ENCODE assay signal across 8 mouse cellular contexts in the genomic region with DNA sequence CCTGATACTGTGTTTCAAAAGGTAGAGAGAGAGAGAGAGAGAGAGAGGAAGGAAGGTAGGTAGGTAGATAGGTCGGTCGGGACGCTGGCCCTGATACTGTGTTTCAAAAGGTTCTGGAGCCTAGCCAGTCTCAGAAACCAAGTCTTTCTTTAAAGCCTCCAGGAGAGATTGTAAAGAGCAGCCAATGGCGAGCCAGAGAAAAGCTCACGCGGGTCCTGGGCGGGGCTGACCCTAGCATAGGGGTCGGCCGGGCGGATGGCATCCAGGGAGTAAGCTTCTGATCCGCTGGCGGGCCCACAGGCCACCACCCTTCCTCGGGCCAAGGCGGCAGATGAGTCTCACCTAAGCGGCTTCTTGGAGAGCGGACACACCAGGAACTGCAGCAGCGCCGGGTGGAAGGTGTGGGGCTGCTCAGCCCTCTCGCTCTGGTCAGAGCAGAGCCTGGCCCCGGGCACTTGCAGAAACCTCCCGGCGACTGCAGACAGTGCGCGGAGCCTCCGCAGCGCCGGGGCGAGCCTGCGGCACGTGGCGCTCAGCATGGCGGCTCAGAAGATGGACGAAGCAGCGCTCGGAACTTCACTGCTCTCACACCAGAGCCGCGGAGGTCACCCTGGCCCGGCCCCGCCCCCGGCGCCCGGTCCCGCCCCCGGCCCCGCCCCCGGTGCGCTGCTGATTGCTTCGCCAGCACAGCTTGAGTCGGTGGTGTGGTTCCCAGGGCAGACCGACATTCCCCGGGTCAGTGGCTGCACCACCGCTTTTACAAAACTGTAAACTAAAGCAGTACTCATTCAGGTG. TPM values are rescaled to one million over a fixed set of nuclear protein-coding genes. Genes with fewer than 3 reads are reported as not detected.
DNase-seq lines count a peak whose midpoint lies in the region; ATAC-seq and TF ChIP-seq lines count a peak whose summit lies in the region.

A gene (minus strand): TSS at position 612 of the 795 bp plus-strand sequence.

- H3K4me3 ChIP-seq in ES-Bruce4 (ENCODE audit: low read depth, low read length) = peak within 1 kb of the TSS; percentile 92
- peak within 1 kb of the TSS; percentile 78 for H3K4me3 ChIP-seq in forebrain, embryonic 14.5 days (ENCODE audit: low read depth, low read length)
- peak within 1 kb of the TSS; percentile 85 for H3K4me3 ChIP-seq in neural tube, embryonic 15.5 days (replicated peaks)

- peaks cover 3% of the 10 kb centered on the region; the same call in 1 of the 2 replicates for H3K9me3 ChIP-seq in ES-Bruce4 (replicated peaks; ENCODE audit: control insufficient read depth, insufficient read depth, low read length, poor library complexity, severe bottlenecking)
- no peaks in the 10 kb centered on the region for H3K9me3 ChIP-seq in forebrain, embryonic 14.5 days (replicated peaks; ENCODE audit: control insufficient read depth, low read length)
- H3K9me3 ChIP-seq in neural tube, embryonic 15.5 days (replicated peaks) = no peaks in the 10 kb centered on the region

- H3K4me1 ChIP-seq in ES-Bruce4 (ENCODE audit: control insufficient read depth, insufficient read depth, low read length) = no peaks in the 10 kb centered on the region
- no peaks in the 10 kb centered on the region for H3K4me1 ChIP-seq in forebrain, embryonic 14.5 days (ENCODE audit: control insufficient read depth, insufficient read depth, low read length)
- 0 out of 2 replicates have a peak, but pooled peaks cover 5% of the 10 kb centered on the region for H3K4me1 ChIP-seq in neural tube, embryonic 15.5 days

- peak within 1 kb of the TSS; percentile 52 for H3K27ac ChIP-seq in ES-Bruce4 (ENCODE audit: insufficient read depth, low read length)
- H3K27ac ChIP-seq in forebrain, embryonic 14.5 days (ENCODE audit: low read depth, low read length) = peak within 1 kb of the TSS; percentile 80
- H3K27ac ChIP-seq in neural tube, embryonic 15.5 days (replicated peaks) = peak within 1 kb of the TSS; percentile 95

- no peak for TF ChIP-seq CTCF in ES-Bruce4 (IDR thresholded peaks at IDR 0.05; ENCODE audit: low read depth, low read length)

- peak; percentile 96 for ATAC-seq in forebrain, embryonic 14.5 days
- ATAC-seq in neural tube, embryonic 15.5 days (ENCODE audit: low FRiP score) = peak; percentile 98

- peak; percentile 83 for DNase-seq in cerebellum, adult 11 months
- DNase-seq in forebrain, embryonic 14.5 days (ENCODE audit: low spot score) = peak; percentile 89
- peak; percentile 82 to 89 for DNase-seq in heart, postnatal 14 days
- DNase-seq in layer of hippocampus, adult 11-12 months (ENCODE audit: low spot score) = peak; percentile 86
- DNase-seq in lung, adult 18-20 months = peak; percentile 89 to 92
- peak; percentile 90 for DNase-seq in testis, postnatal 14 days (ENCODE audit: low spot score)

- 0 out of 2 replicates have a peak, but pooled peaks cover 2% of the 10 kb centered on the region for H3K36me3 ChIP-seq in ES-Bruce4 (ENCODE audit: control insufficient read depth, insufficient read depth, low read length, poor library complexity, severe bottlenecking)
- no peaks in the 10 kb centered on the region; the same call in 1 of the 2 replicates for H3K36me3 ChIP-seq in forebrain, embryonic 14.5 days (ENCODE audit: control insufficient read depth, insufficient read depth, low read length)
- H3K36me3 ChIP-seq in neural tube, embryonic 15.5 days = peaks cover 11% of the 10 kb centered on the region; the same call in 1 of the 2 replicates

- WGBS in forebrain, embryonic 14.5 days = under 1% methylated on average over 52 of the region's 52 CpGs
- WGBS in neural tube, embryonic 15.5 days = under 1% methylated on average over 52 of the region's 52 CpGs

- H3K9ac ChIP-seq in ES-Bruce4 (ENCODE audit: low read depth, poor library complexity, severe bottlenecking) = peak within 1 kb of the TSS; percentile 89
- H3K9ac ChIP-seq in forebrain, embryonic 14.5 days (ENCODE audit: low read length) = peak within 1 kb of the TSS; percentile 83
- peak within 1 kb of the TSS; percentile 89 for H3K9ac ChIP-seq in neural tube, embryonic 15.5 days (replicated peaks)

- no peak for TF ChIP-seq POLR2A in ES-Bruce4 (IDR thresholded peaks at IDR 0.05; ENCODE audit: insufficient read depth, low read length)

- intact Hi-C loops in heart, postnatal 14 days (cut with DNase I) = no loop called here

- TF ChIP-seq EP300 in ES-Bruce4 (IDR thresholded peaks at IDR 0.05; ENCODE audit: insufficient read depth, low read depth, low read length) = no peak

- H3K27me3 ChIP-seq in ES-Bruce4 (ENCODE audit: control insufficient read depth, insufficient read depth, low read length, poor library complexity, severe bottlenecking) = no peaks in the 10 kb centered on the region
- no peaks in the 10 kb centered on the region for H3K27me3 ChIP-seq in forebrain, embryonic 14.5 days (replicated peaks; ENCODE audit: control insufficient read depth, insufficient read depth, low read length)
- no peaks in the 10 kb centered on the region for H3K27me3 ChIP-seq in neural tube, embryonic 15.5 days (replicated peaks)

- H3K4me2 ChIP-seq in forebrain, embryonic 14.5 days (ENCODE audit: low read length) = peak within 1 kb of the TSS; percentile 72
- peak within 1 kb of the TSS; percentile 72 for H3K4me2 ChIP-seq in neural tube, embryonic 15.5 days

RNA-seq across cellular contexts. Expression of the gene that starts here (rescaled TPM):
- 3.4 and 4.3 TPM in 2 replicates for polyA plus RNA-seq in ES-Bruce4 (2011; ENCODE audit: insufficient read depth, insufficient read length, low read depth, missing spikeins)
- 11.3 and 12.2 TPM in 2 replicates for polyA plus RNA-seq in forebrain, embryonic 14.5 days (2014; fragmentation: Nextera tagmentation; extraction: Ambion mirVana)
- total RNA-seq in heart, postnatal 14 days (2021) = 10 to 100 TPM; 19.4 to 22.2 TPM
- polyA plus RNA-seq in neural tube, embryonic 15.5 days (2015; fragmentation: Nextera tagmentation; extraction: Ambion mirVana) = 18.4 and 18.9 TPM in 2 replicates

Comparison
In these comparisons a context has a peak if more than half of its experiments do, and no peak if none do; other contexts are left out.
1. Peak in every context shown above with its lines: DNase-seq, ATAC-seq, H3K4me3 ChIP-seq and H3K27ac ChIP-seq.